Mouse (Mus musculus) intestine, embryonic 15.5 days (tissue): ENCODE results near the gene March2. TPM values are rescaled to one million over a fixed set of nuclear protein-coding genes. Genes with fewer than 3 reads are reported as not detected.
"Not testable (repeated sequence)": the region's sequence is repeated elsewhere in the genome, so short reads cannot be mapped to it uniquely, and the experiment has no call there.

Experiments used
- ATAC-seq: fragments of 200-750 bp; cut with Nextera tagmentation; 2 replicates; pipeline ENCODE4 v1.8.0; 2017; ENCODE audit warnings: moderate TSS enrichment, moderate library complexity
- H3K27ac ChIP-seq: fragments of 300-500 bp; sonication (generic); 2 replicates; pipeline ENCODE4 v1.5.1; 2015; ENCODE audit warnings: mild to moderate bottlenecking, inconsistent platforms
- H3K27me3 ChIP-seq: fragments of 300-500 bp; sonication (generic); replicated peaks from 2 replicates; pipeline ENCODE4 v1.6.1; 2015; ENCODE audit warnings: inconsistent platforms
- H3K36me3 ChIP-seq: fragments of 300-500 bp; sonication (generic); 2 replicates; pipeline ENCODE4 v1.6.1; 2015; ENCODE audit warnings: inconsistent platforms
- H3K4me1 ChIP-seq: fragments of 300-500 bp; sonication (generic); replicated peaks from 2 replicates; pipeline ENCODE4 v1.6.1; 2015; ENCODE audit warnings: inconsistent platforms
- H3K4me2 ChIP-seq: fragments of 300-500 bp; sonication (generic); replicated peaks from 2 replicates; pipeline ENCODE4 v1.6.1; 2015; ENCODE audit warnings: mild to moderate bottlenecking, inconsistent platforms
- H3K4me3 ChIP-seq: fragments of 300-500 bp; sonication (generic); replicated peaks from 2 replicates; pipeline ENCODE4 v1.5.1; 2015; ENCODE audit warnings: inconsistent platforms
- H3K9ac ChIP-seq: fragments of 300-500 bp; sonication (generic); 2 replicates; pipeline ENCODE4 v1.6.1; 2015; ENCODE audit warnings: inconsistent platforms
- H3K9me3 ChIP-seq: fragments of 300-500 bp; sonication (generic); 2 replicates; pipeline ENCODE4 v1.6.1; 2016; ENCODE audit warnings: inconsistent platforms
- WGBS: fragments of 180-500 bp; shearing (Covaris S2); methylation state at CpG from one replicate; pipeline ENCODE4 v1.1.7; 2015; 5-methylcytosine and 5-hydroxymethylcytosine counted together
- polyA plus RNA-seq: library from polyadenylated mRNA; unstranded; fragments of >200 nt; fragmentation: Nextera tagmentation; extraction: Ambion mirVana; gene quantifications from 2 replicates; pipeline ENCODE4 v1.2.1, GENCODE M21; 2015

Gene March2
- polyA plus RNA-seq, 1 experiment from 2014 or later: 49.4 TPM

GRCm38 (mm10) chr17:33746011-33746410 is 27.5 kb upstream of the March2 start:
- peak; percentile 62 for ATAC-seq
- Histone ChIP-seq H3K9me3 (no peaks in the 10 kb centered on the region), H3K36me3 (peaks cover 26% of the 10 kb centered on the region), H3K27me3 (no peaks in the 10 kb centered on the region), H3K4me1 (no peaks in the 10 kb centered on the region), H3K4me3 (no peak overlapping the region), H3K27ac (no peak overlapping the region), H3K4me2 (no peak overlapping the region), H3K9ac (no peak overlapping the region)
- WGBS: 68% methylated on average over 2 of the region's 2 CpGs

GRCm38 (mm10) chr17:33744686-33745384 is 26.4 kb upstream of the March2 start:
- Histone ChIP-seq H3K4me2 (no peak overlapping the region), H3K4me1 (no peaks in the 10 kb centered on the region), H3K27me3 (no peaks in the 10 kb centered on the region), H3K4me3 (no peak overlapping the region), H3K27ac (no peak overlapping the region), H3K36me3 (peaks cover 24% of the 10 kb centered on the region), H3K9me3 (no peaks in the 10 kb centered on the region), H3K9ac (no peak overlapping the region)
- ATAC-seq: no peak
- WGBS: 68% methylated on average over 5 of the region's 5 CpGs

GRCm38 (mm10) chr17:33742420-33742819 is 23.9 kb upstream of the March2 start:
- no peak for ATAC-seq
- H3K9me3 ChIP-seq: no peaks in the 10 kb centered on the region
- no peaks in the 10 kb centered on the region for H3K27me3 ChIP-seq
- H3K4me3 ChIP-seq: no peak overlapping the region
- H3K36me3 ChIP-seq: peaks cover 8% of the 10 kb centered on the region; the same call in 1 of the 2 replicates
- H3K4me2 ChIP-seq: no peak overlapping the region
- WGBS: 86% methylated on average over 1 of the region's 1 CpGs
- no peaks in the 10 kb centered on the region for H3K4me1 ChIP-seq
- no peak overlapping the region for H3K27ac ChIP-seq
- no peak overlapping the region for H3K9ac ChIP-seq

DNA sequence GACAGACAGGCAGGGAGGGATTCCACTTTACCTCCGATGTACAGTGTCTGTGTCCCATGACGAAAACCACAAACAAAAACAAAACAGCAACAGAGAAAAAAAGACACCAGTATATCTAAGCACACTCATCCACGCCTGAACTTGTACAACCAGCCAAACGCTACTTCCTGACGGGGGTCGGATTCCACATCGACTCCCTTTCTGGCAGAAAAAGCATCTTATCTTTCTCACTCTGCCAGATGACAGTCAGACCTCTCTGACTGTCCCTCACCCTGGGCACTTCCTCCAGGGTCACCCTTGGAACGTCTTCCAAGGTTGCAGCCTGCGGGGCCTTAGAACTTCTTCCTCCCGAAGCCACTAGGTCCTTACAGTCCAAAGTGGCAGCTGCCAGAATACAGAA is 15.1 kb upstream of the March2 start:
- H3K27ac ChIP-seq, H3K4me3 ChIP-seq, H3K4me2 ChIP-seq, H3K27me3 ChIP-seq, H3K9ac ChIP-seq, H3K4me1 ChIP-seq, H3K36me3 ChIP-seq, ATAC-seq, H3K9me3 ChIP-seq: not testable (repeated sequence)
- WGBS: 75% methylated on average over 10 of the region's 10 CpGs

- not testable (repeated sequence) for H3K4me2 ChIP-seq, H3K4me3 ChIP-seq, H3K27me3 ChIP-seq, H3K27ac ChIP-seq, ATAC-seq, H3K9me3 ChIP-seq, H3K4me1 ChIP-seq, H3K9ac ChIP-seq, H3K36me3 ChIP-seq
- 57% methylated on average over 9 of the region's 9 CpGs for WGBS
These were observed 14.2 kb upstream of the March2 start for GRCm38 (mm10) chr17:33732556-33733083.

GRCm38 (mm10) chr17:33729215-33729614 is 10.7 kb upstream of the March2 start:
- H3K9ac ChIP-seq: no peak overlapping the region
- 69% methylated on average over 2 of the region's 2 CpGs for WGBS

GRCm38 (mm10) chr17:33728396-33728795 is 9.9 kb upstream of the March2 start:
- Histone ChIP-seq H3K9me3 (no peaks in the 10 kb centered on the region), H3K27ac (no peak overlapping the region), H3K4me1 (no peaks in the 10 kb centered on the region), H3K27me3 (no peaks in the 10 kb centered on the region), H3K9ac (no peak overlapping the region), H3K4me3 (no peak overlapping the region), H3K4me2 (no peak overlapping the region), H3K36me3 (no peaks in the 10 kb centered on the region)
- 78% methylated on average over 2 of the region's 2 CpGs for WGBS
- no peak for ATAC-seq

More at GRCm38 (mm10) chr17:33729215-33729614, 10.7 kb upstream of the March2 start:
- no peaks in the 10 kb centered on the region for H3K4me1 ChIP-seq
- H3K4me3 ChIP-seq: no peak overlapping the region
- H3K9me3 ChIP-seq: no peaks in the 10 kb centered on the region
- no peak for ATAC-seq
- no peak overlapping the region for H3K27ac ChIP-seq
- H3K36me3 ChIP-seq: no peaks in the 10 kb centered on the region
- no peak overlapping the region for H3K4me2 ChIP-seq
- no peaks in the 10 kb centered on the region for H3K27me3 ChIP-seq

DNA sequence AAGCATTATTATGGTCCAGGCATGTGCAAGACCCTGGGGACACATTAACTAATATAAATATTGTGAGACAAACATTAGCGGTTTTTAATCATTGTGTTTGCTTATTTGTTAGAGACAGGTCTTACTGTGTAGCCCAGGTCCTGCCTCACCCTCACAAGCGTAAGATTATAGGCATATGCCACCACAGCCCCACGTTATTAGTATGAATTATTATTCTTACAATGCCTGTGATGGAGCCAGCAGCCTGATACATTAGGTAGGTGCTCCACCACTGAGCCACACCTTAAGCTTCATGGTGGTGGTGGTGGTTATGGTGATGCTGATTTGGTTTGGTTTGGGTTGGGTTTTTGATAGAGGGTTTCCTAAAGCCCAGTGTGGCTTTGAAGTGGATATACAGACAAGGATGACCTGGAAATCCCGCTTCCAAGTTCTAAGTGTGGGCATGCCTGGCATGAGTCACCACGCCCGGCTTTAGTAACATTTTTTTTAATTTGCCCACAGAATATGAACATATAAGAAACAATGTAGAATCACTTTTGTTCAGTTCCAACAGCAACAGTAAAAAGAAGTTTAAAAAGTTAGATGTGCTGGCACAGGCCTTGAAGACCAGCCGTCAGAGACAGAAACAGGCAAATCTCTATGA is 1.4 kb upstream of the March2 start:
- no peak for ATAC-seq
- Histone ChIP-seq H3K36me3 (no peaks in the 10 kb centered on the region), H3K4me3 (no peak overlapping the region), H3K4me1 (no peaks in the 10 kb centered on the region), H3K9me3 (no peaks in the 10 kb centered on the region), H3K9ac (no peak overlapping the region), H3K27ac (no peak overlapping the region), H3K4me2 (no peak overlapping the region), H3K27me3 (no peaks in the 10 kb centered on the region)
- WGBS: 95% methylated on average over 7 of the region's 7 CpGs

GRCm38 (mm10) chr17:33718944-33719725 is 665 bp upstream of the March2 start:
- H3K4me1 ChIP-seq: no peaks in the 10 kb centered on the region
- peak overlapping the region; percentile 89 for H3K4me3 ChIP-seq
- no peak overlapping the region for H3K27ac ChIP-seq
- ATAC-seq: 0 out of 2 replicates have a peak, but pooled peaks have one; percentile 18
- 45% methylated on average over 10 of the region's 10 CpGs for WGBS
- no peaks in the 10 kb centered on the region for H3K36me3 ChIP-seq
- peak overlapping the region; percentile 40 for H3K4me2 ChIP-seq
- no peak overlapping the region for H3K9ac ChIP-seq
- no peaks in the 10 kb centered on the region for H3K9me3 ChIP-seq
- no peaks in the 10 kb centered on the region for H3K27me3 ChIP-seq

GRCm38 (mm10) chr17:33717982-33718381 is 488 bp downstream of the March2 start:
- Histone ChIP-seq H3K27me3 (no peaks in the 10 kb centered on the region), H3K27ac (0 out of 2 replicates have a peak overlapping the region, but pooled peaks have one; percentile 54), H3K4me3 (peak overlapping the region; percentile 89), H3K4me1 (no peaks in the 10 kb centered on the region), H3K9ac (peak overlapping the region; percentile 68), H3K36me3 (no peaks in the 10 kb centered on the region), H3K4me2 (peak overlapping the region; percentile 78), H3K9me3 (no peaks in the 10 kb centered on the region)
- 9% methylated on average over 8 of the region's 8 CpGs for WGBS
- ATAC-seq: no peak; the same call in 1 of the 2 replicates

DNA sequence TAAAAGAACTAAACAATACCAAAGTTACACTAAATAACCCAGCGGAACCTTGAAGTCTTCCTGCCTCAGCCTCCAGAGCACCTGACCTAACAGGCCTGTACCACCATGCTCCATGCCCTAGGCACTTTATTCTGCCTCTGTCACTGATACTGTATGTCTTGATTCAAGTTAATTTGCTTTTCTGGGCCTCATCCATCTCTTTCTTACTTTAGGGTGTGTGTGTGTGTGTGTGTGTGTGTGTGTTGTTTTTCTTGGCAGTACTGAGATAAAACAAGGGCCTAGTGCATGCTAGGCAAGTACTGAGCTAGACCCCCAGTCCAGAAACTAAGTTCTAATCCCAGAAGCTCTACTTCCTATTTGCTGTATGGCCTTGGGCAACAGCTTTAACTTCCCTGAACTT is 1.2 kb downstream of the March2 start:
- H3K9me3 ChIP-seq: no peaks in the 10 kb centered on the region
- no peak overlapping the region for H3K4me3 ChIP-seq
- ATAC-seq: no peak
- no peaks in the 10 kb centered on the region for H3K27me3 ChIP-seq
- no peaks in the 10 kb centered on the region for H3K36me3 ChIP-seq
- 100% methylated on average over 1 of the region's 1 CpGs for WGBS
- no peak overlapping the region for H3K9ac ChIP-seq
- H3K4me1 ChIP-seq: no peaks in the 10 kb centered on the region
- H3K27ac ChIP-seq: no peak overlapping the region
- H3K4me2 ChIP-seq: no peak overlapping the region

GRCm38 (mm10) chr17:33714779-33715178 is 3.7 kb downstream of the March2 start:
- Histone ChIP-seq H3K27ac (no peak overlapping the region), H3K4me2 (no peak overlapping the region), H3K9me3 (no peaks in the 10 kb centered on the region), H3K9ac (no peak overlapping the region), H3K27me3 (no peaks in the 10 kb centered on the region), H3K4me1 (no peaks in the 10 kb centered on the region), H3K36me3 (no peaks in the 10 kb centered on the region; the same call in none of the 2 replicates), H3K4me3 (no peak overlapping the region)
- WGBS: 92% methylated on average over 1 of the region's 1 CpGs
- no peak for ATAC-seq
